Mouse (Mus musculus): Measurements from ENCODE around the gene Cpt1a. TPM values are rescaled to one million over a fixed set of nuclear protein-coding genes. Genes with fewer than 3 reads are reported as not detected.

The Cpt1a gene
- polyA plus RNA-seq, 1 experiment from 2014 or later = 20.8 TPM

GRCm38 (mm10) chr19:3326479-3327047, 4.4 kb downstream of the Cpt1a start:
- Histone ChIP-seq H3K4me1 (peaks cover 35% of the 10 kb centered on the region), H3K4me3 (replicated peaks) (no peak overlapping the region), H3K4me2 (peak overlapping the region; percentile 99), H3K27ac (peak overlapping the region; percentile 94; the same call in 1 of the 2 replicates), H3K9ac (no peak overlapping the region), H3K27me3 (replicated peaks) (no peaks in the 10 kb centered on the region), H3K36me3 (no peaks in the 10 kb centered on the region), H3K9me3 (no peaks in the 10 kb centered on the region)
- ATAC-seq (ENCODE audit: insufficient read depth, low FRiP score, low read depth) = no peak
- WGBS = 69% methylated on average over 12 of the region's 12 CpGs

GRCm38 (mm10) chr19:3333247-3333646, 11.1 kb downstream of the Cpt1a start:
- Histone ChIP-seq H3K36me3 (no peaks in the 10 kb centered on the region), H3K9ac (no peak overlapping the region), H3K27ac (no peak overlapping the region), H3K4me1 (peaks cover 8% of the 10 kb centered on the region), H3K4me2 (no peak overlapping the region), H3K27me3 (replicated peaks) (no peaks in the 10 kb centered on the region), H3K9me3 (no peaks in the 10 kb centered on the region), H3K4me3 (replicated peaks) (no peak overlapping the region)
- no peak for ATAC-seq (ENCODE audit: insufficient read depth, low FRiP score, low read depth)
- WGBS = 68% methylated on average over 6 of the region's 6 CpGs

GRCm38 (mm10) chr19:3333694-3334515, 11.8 kb downstream of the Cpt1a start:
- Histone ChIP-seq H3K9ac (no peak overlapping the region), H3K4me2 (no peak overlapping the region)
- WGBS = 75% methylated on average over 17 of the region's 17 CpGs

DNA sequence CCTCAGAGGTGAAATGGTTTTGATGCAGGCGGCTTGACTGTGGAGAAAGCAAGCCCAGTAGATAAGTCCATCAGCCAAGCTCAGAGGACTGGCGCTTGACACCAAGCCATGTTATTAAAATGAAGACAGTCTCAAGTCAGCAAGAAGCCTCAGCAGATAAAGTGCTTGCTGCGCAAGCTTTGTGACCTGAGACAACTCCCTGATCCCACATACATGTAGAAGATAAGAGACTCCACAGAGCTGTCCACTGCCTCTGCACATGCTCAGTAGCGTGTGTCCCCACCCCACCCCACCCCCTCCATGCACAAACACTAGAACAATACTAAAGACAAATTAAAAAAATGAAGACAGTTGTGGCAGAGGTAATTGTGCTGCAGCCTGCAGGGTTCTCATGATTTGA, 12.4 kb downstream of the Cpt1a start:
- H3K4me2 ChIP-seq = no peak overlapping the region
- no peaks in the 10 kb centered on the region for H3K36me3 ChIP-seq
- H3K4me3 ChIP-seq (replicated peaks) = no peak overlapping the region
- H3K9me3 ChIP-seq = no peaks in the 10 kb centered on the region
- no peak overlapping the region for H3K9ac ChIP-seq
- 73% methylated on average over 4 of the region's 4 CpGs for WGBS
- no peak for ATAC-seq (ENCODE audit: insufficient read depth, low FRiP score, low read depth)
- H3K27ac ChIP-seq = peak overlapping the region; percentile 48; the same call in 1 of the 2 replicates
- H3K4me1 ChIP-seq = peaks cover 8% of the 10 kb centered on the region
- H3K27me3 ChIP-seq (replicated peaks) = no peaks in the 10 kb centered on the region

More at GRCm38 (mm10) chr19:3333694-3334515, 11.8 kb downstream of the Cpt1a start:
- no peaks in the 10 kb centered on the region for H3K27me3 ChIP-seq (replicated peaks)
- peak overlapping the region; percentile 48; the same call in 1 of the 2 replicates for H3K27ac ChIP-seq
- no peaks in the 10 kb centered on the region for H3K9me3 ChIP-seq
- peaks cover 8% of the 10 kb centered on the region for H3K4me1 ChIP-seq
- H3K36me3 ChIP-seq = no peaks in the 10 kb centered on the region
- H3K4me3 ChIP-seq (replicated peaks) = no peak overlapping the region
- ATAC-seq (ENCODE audit: insufficient read depth, low FRiP score, low read depth) = peak; percentile 33; the same call in 1 of the 2 replicates

DNA sequence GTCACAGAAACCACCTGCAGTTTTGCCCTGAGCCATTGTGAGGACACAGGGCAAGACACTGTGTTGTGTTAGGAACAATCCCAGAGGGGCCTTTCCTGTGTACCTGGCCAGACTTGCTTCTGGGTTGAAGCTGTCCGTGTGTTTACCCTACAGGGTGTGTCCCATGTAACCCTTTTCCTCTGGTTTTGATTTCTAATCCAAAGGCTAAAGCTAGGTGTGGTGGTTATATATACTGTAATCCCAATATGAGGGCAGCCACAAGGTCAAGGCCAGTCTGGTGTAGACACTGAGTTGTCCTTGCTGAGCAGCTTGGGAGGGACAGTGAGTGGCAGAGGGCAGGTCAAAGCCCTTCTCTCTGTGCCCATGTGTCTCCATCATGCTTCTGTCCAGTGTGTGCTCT, 13.8 kb downstream of the Cpt1a start:
- Histone ChIP-seq H3K36me3 (no peaks in the 10 kb centered on the region), H3K9me3 (no peaks in the 10 kb centered on the region), H3K9ac (no peak overlapping the region), H3K27ac (no peak overlapping the region), H3K27me3 (replicated peaks) (no peaks in the 10 kb centered on the region), H3K4me2 (no peak overlapping the region), H3K4me3 (replicated peaks) (no peak overlapping the region), H3K4me1 (peaks cover 8% of the 10 kb centered on the region)
- 0 out of 2 replicates have a peak, but pooled peaks have one; percentile 6 for ATAC-seq (ENCODE audit: insufficient read depth, low FRiP score, low read depth)
- WGBS = 55% methylated on average over 1 of the region's 1 CpGs

DNA sequence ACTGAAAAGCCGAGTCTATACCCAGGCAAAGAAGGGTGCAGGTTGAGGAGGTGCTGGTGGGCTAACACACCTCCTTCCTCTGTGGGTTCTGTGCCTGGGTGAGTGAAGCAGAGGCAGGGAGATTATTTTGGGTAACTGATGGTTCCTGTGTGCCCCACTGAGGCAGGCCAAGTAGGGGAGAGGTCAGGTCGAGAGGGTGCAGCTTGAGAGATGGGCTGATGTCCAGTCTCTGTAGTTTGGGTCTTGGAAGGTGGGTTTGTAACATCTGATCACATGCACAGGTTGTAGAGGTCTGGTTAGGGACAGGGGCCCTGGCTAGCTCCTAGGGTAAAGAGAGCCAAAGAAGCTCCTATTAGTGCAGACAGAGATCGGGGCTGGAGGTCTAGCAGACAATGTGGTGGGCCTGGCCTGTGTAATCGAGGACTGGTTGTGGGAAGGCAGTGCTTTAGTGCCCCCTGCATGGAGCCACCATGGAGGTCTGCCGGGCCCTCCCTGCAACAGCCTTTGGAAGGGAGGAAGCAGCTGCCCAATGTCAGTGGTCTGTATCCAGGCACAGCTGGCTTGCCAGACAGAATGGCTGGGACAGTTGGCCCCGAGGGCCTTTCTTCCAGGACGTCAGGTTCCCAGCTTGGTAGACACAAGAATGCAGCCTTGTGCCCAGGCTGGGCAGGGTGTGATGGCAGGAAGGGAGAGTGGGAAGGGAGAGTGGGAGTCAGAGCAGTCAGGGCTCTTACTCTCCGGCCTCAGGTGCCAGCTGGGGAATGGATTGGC, 14.5 kb downstream of the Cpt1a start:
- H3K9me3 ChIP-seq = no peaks in the 10 kb centered on the region
- H3K4me2 ChIP-seq = no peak overlapping the region
- H3K27ac ChIP-seq = no peak overlapping the region
- peaks cover 8% of the 10 kb centered on the region for H3K4me1 ChIP-seq
- no peak for ATAC-seq (ENCODE audit: insufficient read depth, low FRiP score, low read depth)
- WGBS = 65% methylated on average over 8 of the region's 8 CpGs
- no peak overlapping the region for H3K4me3 ChIP-seq (replicated peaks)
- H3K9ac ChIP-seq = no peak overlapping the region
- H3K27me3 ChIP-seq (replicated peaks) = no peaks in the 10 kb centered on the region
- no peaks in the 10 kb centered on the region for H3K36me3 ChIP-seq

DNA sequence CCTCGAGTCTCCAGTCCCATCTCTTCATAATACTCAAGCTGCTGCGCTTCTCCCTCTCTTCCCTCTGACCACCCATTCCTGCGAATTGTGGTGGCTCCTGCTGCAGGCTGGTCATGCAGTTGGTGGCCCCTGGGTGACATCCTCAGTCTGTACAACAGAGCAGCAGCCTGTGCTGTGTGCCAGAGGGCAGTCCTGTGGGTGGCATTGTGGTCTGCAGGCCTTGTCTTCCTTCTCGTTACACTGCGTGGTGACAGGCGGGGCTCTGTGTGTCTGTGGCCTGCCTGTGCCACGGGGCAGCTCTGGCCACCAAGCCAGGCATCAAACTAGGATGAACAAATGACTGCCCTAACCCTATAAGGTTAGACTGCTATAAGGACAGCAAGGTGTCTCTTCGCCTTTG, 17.1 kb downstream of the Cpt1a start:
- Histone ChIP-seq H3K9ac (no peak overlapping the region), H3K36me3 (no peaks in the 10 kb centered on the region), H3K4me3 (replicated peaks) (no peak overlapping the region), H3K4me2 (no peak overlapping the region), H3K9me3 (no peaks in the 10 kb centered on the region), H3K4me1 (peaks cover 4% of the 10 kb centered on the region), H3K27me3 (replicated peaks) (no peaks in the 10 kb centered on the region), H3K27ac (no peak overlapping the region)
- ATAC-seq (ENCODE audit: insufficient read depth, low FRiP score, low read depth) = no peak
- 86% methylated on average over 8 of the region's 8 CpGs for WGBS

DNA sequence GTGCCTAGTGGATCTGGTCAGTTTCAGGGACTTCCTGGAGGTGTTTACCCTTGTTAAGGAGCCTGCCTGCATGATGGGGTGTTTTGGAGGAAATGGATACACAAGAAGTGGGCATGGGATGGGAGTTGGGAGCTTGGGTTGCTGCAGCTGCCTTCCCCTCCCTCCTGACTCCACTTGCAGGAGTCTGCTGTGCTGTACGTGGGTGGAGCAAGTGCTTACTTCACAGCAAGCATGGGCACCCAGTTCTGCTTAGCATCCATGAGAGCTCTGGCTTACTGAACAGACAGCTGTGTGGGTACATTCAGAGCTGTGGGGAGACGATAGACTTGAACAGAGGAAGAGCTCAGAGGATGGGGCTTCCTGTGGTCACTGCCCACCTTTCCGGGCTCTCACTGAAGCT, 18.9 kb downstream of the Cpt1a start:
- H3K4me1 ChIP-seq = no peaks in the 10 kb centered on the region
- no peak overlapping the region for H3K9ac ChIP-seq
- no peak overlapping the region for H3K4me2 ChIP-seq
- H3K9me3 ChIP-seq = no peaks in the 10 kb centered on the region
- no peaks in the 10 kb centered on the region for H3K27me3 ChIP-seq (replicated peaks)
- no peak overlapping the region for H3K27ac ChIP-seq
- no peak overlapping the region for H3K4me3 ChIP-seq (replicated peaks)
- H3K36me3 ChIP-seq = no peaks in the 10 kb centered on the region
- 71% methylated on average over 3 of the region's 3 CpGs for WGBS
- ATAC-seq (ENCODE audit: insufficient read depth, low FRiP score, low read depth) = no peak

DNA sequence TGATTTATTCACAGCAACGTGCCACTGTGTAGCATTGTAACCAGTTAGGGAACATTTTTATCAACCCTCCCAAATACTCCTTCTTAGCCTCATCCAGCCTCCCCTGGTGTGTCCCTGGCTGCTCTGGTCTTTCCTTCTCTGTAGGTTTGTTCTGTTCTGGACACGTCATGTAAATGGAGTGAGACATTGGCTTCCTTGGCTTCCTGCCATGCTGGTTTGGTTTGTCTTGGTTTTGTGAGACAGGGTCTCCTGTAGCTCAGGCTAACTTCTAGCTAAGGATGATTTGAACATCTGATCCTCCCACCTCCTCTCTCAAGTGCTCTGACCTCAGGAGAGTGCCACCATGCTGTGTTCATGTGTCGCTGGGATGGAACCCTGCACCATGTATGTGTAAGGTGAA, 21.8 kb downstream of the Cpt1a start:
- WGBS = 67% methylated on average over 3 of the region's 3 CpGs
- H3K4me3 ChIP-seq (replicated peaks) = no peak overlapping the region
- no peak overlapping the region for H3K27ac ChIP-seq
- H3K9me3 ChIP-seq = no peaks in the 10 kb centered on the region
- H3K4me1 ChIP-seq = no peaks in the 10 kb centered on the region
- no peaks in the 10 kb centered on the region for H3K36me3 ChIP-seq
- no peaks in the 10 kb centered on the region for H3K27me3 ChIP-seq (replicated peaks)
- ATAC-seq (ENCODE audit: insufficient read depth, low FRiP score, low read depth) = no peak
- no peak overlapping the region for H3K4me2 ChIP-seq
- H3K9ac ChIP-seq = no peak overlapping the region

DNA sequence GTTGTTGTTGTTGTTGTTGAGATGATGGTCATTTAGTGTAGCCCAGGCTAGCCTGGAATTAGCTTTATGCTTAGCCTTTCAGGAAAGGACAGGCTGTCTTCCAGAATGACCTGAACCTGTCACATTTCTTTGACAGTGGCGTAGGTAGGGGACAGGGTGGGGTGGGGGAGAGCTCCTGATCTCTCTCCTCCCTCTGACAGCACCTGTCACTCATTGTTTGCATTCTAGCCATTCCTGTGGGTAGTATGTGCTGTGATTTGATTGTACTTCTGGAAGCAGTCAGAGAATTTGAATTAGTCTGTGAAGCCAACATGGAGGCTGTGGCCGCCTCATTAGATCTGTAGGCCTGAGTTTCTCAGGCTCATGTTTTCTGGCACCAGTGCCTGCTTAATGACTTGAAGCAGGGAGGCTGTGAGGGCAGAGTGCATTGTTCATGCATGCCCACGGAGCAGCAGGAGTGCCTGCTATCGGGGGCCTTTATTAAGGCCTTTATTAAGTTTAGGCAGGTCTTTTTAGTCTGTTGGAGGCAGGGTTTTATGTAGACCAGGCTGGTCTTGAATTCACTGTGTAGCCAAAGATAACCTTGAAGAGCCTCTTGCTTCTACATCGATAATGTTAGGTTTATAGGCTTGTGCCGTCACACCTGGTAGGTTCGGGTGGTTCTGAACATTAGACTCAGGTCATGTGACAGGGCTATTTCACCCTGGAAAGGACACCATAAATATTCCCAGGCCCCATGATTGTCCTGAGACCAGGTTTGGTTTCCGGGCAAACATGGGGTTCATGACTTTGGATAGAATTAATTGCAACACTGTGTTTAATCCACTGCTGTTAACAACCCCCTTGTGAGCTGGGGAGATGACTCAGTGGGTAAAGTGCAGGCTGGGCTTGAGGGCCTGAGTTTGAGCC, 22.8 kb downstream of the Cpt1a start:
- ATAC-seq (ENCODE audit: insufficient read depth, low FRiP score, low read depth) = no peak
- Histone ChIP-seq H3K36me3 (no peaks in the 10 kb centered on the region), H3K4me3 (replicated peaks) (no peak overlapping the region), H3K4me2 (no peak overlapping the region), H3K27me3 (replicated peaks) (no peaks in the 10 kb centered on the region), H3K9me3 (no peaks in the 10 kb centered on the region), H3K4me1 (no peaks in the 10 kb centered on the region), H3K9ac (no peak overlapping the region), H3K27ac (no peak overlapping the region)
- WGBS = 83% methylated on average over 8 of the region's 8 CpGs

DNA sequence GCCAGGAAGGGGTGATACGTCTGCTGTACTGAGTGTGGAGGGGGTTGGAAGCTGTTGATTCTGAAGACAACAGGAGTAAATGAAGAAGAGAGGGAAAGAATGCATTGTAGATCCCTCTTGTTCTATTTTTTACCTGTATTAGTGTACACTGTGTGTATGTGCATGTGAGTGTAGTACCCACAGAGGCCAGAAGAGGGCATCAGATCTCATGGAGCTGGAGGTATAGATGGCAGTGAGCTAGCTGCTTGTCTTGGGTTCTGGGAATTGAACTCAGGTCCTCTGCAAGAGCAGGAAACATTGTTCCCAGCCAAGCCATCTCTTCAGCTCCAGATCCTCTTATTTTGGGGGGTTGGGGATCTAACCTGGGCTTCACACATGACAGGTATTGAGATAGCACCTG, 25.6 kb downstream of the Cpt1a start:
- Histone ChIP-seq H3K4me2 (no peak overlapping the region), H3K9me3 (no peaks in the 10 kb centered on the region), H3K27ac (no peak overlapping the region), H3K4me1 (no peaks in the 10 kb centered on the region), H3K27me3 (replicated peaks) (no peaks in the 10 kb centered on the region), H3K4me3 (replicated peaks) (no peak overlapping the region), H3K36me3 (no peaks in the 10 kb centered on the region), H3K9ac (no peak overlapping the region)
- ATAC-seq (ENCODE audit: insufficient read depth, low FRiP score, low read depth) = no peak
- WGBS = 89% methylated on average over 1 of the region's 1 CpGs

All from stomach, embryonic 15.5 days (tissue).